Mouse (Mus musculus) CD4-positive helper T cell, adult 2 months (primary cell): Measurements from ENCODE around the gene Srp14.

ENCODE experiments used
- DNase-seq: peaks from one replicate; pipeline ENCODE4 v3.0.0-alpha.2; 2012; ENCODE audit warnings: low read depth, missing footprints, low spot score

Srp14 gene

GRCm38 (mm10) chr2:118442172-118442571 is 37.3 kb downstream of the Srp14 start:
- no peak for DNase-seq

DNA sequence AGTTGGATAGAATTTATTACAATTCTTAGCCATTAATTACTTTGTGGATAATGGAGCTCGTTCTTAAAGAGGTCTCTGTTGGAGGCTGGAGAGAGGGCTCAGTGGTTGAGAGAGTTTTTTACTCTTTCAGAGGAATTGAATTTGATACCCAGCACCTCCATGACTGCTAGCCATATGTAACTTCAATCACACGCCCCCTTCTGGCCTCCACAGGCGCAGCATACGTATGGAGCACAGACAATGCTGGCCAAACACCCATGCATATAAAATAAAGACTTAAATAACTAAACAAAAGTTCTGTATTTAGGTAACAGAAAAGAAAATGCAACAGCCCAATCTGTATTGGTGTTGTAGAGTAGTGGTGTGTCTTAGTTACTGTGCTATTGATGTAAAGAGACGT is 47.9 kb downstream of the Srp14 start:
- peak; percentile 26 for DNase-seq

- DNase-seq: no peak
These were observed 48.9 kb downstream of the Srp14 start for GRCm38 (mm10) chr2:118430630-118431029.

DNA sequence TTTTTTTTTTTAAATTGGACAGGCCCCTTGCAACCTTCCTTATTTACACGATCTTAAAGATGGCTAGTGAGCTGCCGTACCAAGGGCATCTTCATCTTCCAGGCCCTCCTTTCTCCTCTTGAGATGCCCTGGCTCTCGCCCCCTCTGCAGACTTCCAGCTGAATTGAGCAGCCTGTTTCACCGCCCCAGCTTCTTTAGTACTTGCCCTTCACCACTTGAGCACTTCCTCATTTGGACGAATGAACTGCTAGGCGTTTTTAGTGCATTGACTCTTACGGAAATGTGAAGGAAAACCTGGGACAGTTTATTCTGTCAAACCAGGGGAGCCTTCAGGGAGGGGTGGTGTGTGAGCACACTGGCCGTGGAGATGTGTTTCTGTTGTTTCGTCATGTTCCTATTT is 50.2 kb downstream of the Srp14 start:
- DNase-seq: no peak

GRCm38 (mm10) chr2:118428296-118428695 is 51.2 kb downstream of the Srp14 start:
- no peak for DNase-seq
